Mouse (Mus musculus): ENCODE data around the gene E130311K13Rik. TPM values are rescaled to one million over a fixed set of nuclear protein-coding genes. Genes with fewer than 3 reads are reported as not detected.

E130311K13Rik gene
- 7.1 and 9.7 TPM in 2 replicates for polyA plus RNA-seq (2015; fragmentation: Nextera tagmentation; extraction: Ambion mirVana)

DNA sequence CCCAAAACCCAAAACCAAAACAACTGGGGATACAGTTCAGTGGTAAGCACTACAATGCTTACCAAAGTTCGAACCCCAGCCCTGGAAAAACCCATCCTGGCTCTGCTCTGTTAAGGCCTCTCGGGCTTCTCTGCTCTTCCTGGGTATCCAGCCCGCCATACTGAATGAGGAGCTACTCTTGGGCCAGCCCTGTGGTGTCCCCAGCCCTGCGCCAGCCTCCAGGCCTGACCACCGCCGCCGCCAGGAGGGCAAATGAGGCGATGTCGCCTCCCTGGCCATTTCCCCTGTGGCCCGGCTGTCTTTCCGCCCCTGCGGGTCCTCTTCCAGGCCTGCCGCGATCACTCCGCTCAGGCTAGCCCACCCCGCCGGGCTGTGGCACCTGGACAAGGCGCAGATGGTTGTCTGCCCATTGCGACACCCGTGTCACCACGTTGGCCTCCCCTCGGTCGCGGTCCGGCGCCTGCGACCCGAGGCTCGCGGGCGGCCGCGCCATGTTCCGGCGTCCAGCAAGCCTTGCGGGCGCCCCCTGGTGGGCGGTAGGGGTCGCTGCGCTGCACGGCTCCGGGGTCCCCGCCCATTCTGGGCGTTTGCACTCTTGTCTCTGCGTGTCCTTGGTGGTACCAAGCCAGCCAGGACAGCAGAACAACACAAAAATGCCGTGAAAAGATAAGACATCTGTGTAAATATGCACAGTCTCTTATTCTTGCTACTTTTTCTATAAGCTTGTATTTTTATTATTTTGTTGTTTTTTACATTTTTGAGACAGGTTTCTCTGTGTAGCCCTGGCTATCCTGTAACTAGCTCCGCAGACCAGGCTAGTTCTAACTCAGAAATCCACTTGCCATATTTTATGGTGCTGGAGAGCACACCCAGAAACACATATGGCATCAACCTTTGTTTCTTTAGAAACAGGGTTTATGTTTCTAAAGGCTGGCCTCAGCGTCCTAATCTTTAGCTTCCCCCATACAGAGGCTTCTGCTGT is at the start of gene E130311K13Rik:
E130311K13Rik (minus strand) TSS at position 595 of the 982 bp plus-strand sequence.
- Histone ChIP-seq H3K4me1 (ENCODE audit: control insufficient read depth, insufficient read depth, low read depth, low read length) (no peaks in the 10 kb centered on the region; the same call in 1 of the 2 replicates), H3K36me3 (ENCODE audit: control insufficient read depth, insufficient read depth, low read length) (no peaks in the 10 kb centered on the region; the same call in 1 of the 2 replicates), H3K27ac (ENCODE audit: low read depth, low read length) (peak within 1 kb of the TSS; percentile 77), H3K4me2 (ENCODE audit: low read length) (peak within 1 kb of the TSS; percentile 78), H3K9ac (ENCODE audit: low read depth, low read length) (peak within 1 kb of the TSS; percentile 86), H3K27me3 (replicated peaks; ENCODE audit: control insufficient read depth, insufficient read depth, low read length) (no peaks in the 10 kb centered on the region), H3K4me3 (ENCODE audit: low read length) (peak within 1 kb of the TSS; percentile 62), H3K9me3 (ENCODE audit: control insufficient read depth, low read length) (no peaks in the 10 kb centered on the region)
- ATAC-seq = peak; percentile 98
- WGBS = 4% methylated on average over 48 of the region's 48 CpGs

DNA sequence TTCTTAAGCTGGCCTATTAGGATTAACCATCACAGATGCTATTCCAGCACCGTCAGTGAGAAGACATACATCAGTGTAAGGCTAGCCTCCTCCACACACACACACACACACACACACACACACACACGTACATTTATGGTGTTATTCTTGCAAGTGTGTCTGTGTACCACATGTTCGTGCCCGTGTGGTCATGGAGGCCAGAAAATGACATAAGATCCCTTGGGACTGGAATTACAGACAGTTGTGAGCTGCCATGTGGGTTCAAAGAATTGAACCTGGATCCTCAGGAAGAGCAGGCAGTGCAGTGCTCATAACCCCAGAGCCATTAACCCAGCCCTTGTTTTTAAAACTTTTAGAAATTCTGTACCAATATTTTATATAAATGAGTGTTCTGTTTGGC is 48.6 kb upstream of the E130311K13Rik start:
- no peak for ATAC-seq

DNA sequence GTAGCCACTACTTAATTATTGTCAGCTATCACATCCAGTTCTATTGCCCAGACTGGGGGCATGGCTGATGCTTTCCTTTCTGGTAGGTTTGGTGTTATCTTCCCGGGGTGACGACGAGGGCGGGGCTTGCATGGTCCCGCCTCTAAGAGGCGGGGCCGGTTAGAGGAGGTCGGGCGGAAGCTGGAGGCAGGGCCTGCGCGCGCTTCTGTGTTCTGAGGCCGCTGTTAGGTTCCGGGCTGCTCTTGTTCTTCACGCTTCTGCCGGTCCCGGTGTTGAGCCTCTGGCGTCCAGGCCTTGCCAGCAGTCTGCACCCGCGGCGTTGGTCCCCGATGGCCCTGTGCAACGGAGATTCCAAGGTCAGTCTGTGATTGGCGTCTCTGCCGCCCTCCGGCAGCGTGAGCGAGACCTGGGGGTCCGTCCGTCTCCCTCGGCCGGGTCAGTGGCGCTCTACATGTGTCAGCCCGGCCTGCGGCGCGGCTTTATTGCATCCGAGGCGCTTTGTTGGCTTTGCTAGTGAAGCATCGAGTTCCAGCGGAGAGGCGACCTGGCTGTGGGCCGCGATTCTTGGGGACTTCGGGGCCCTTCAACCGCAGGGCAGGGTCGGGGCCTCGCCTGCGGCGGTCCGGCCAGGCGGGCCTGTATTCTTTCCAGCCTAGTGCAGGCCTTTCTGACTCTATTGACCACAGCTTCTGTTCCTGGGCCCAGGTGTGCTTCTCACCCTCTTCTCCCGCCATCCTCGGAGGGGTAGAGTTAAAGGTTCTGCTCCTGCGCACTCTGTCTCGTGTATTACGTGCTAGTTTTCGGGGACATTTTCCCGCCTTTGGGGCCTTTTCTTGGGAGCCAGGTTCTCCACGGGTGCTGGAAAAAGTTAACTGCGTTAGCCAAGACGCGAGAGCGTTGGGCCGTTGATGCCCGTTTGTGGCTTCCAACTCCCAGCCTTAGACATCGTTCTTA is 47.0 kb upstream of the E130311K13Rik start, which contains the start of gene Gmps:
Gmps (plus strand) TSS at position 152 of the 954 bp plus-strand sequence.
- peak within 1 kb of the TSS; percentile 95 for H3K9ac ChIP-seq (ENCODE audit: low read depth, low read length)
- peak; percentile 100 for ATAC-seq
- peak within 1 kb of the TSS; percentile 91 for H3K27ac ChIP-seq (ENCODE audit: low read depth, low read length)
- no peaks in the 10 kb centered on the region for H3K27me3 ChIP-seq (replicated peaks; ENCODE audit: control insufficient read depth, insufficient read depth, low read length)
- H3K4me1 ChIP-seq (ENCODE audit: control insufficient read depth, insufficient read depth, low read depth, low read length) = peaks cover 15% of the 10 kb centered on the region
- peak within 1 kb of the TSS; percentile 97 for H3K4me3 ChIP-seq (ENCODE audit: low read length)
- H3K4me2 ChIP-seq (ENCODE audit: low read length) = peak within 1 kb of the TSS; percentile 78
- WGBS = under 1% methylated on average over 67 of the region's 67 CpGs
- peaks cover 7% of the 10 kb centered on the region; the same call in 1 of the 2 replicates for H3K36me3 ChIP-seq (ENCODE audit: control insufficient read depth, insufficient read depth, low read length)
- no peaks in the 10 kb centered on the region for H3K9me3 ChIP-seq (ENCODE audit: control insufficient read depth, low read length)

More for the DNA sequence above, 48.6 kb upstream of the E130311K13Rik start:
- Histone ChIP-seq H3K9me3 (ENCODE audit: control insufficient read depth, low read length) (no peaks in the 10 kb centered on the region), H3K4me3 (ENCODE audit: low read length) (no peak overlapping the region), H3K4me1 (ENCODE audit: control insufficient read depth, insufficient read depth, low read depth, low read length) (peaks cover 15% of the 10 kb centered on the region), H3K4me2 (ENCODE audit: low read length) (no peak overlapping the region), H3K27me3 (replicated peaks; ENCODE audit: control insufficient read depth, insufficient read depth, low read length) (no peaks in the 10 kb centered on the region), H3K36me3 (ENCODE audit: control insufficient read depth, insufficient read depth, low read length) (peaks cover 12% of the 10 kb centered on the region; the same call in 1 of the 2 replicates), H3K9ac (ENCODE audit: low read depth, low read length) (no peak overlapping the region), H3K27ac (ENCODE audit: low read depth, low read length) (no peak overlapping the region)
- WGBS = 64% methylated on average over 4 of the region's 4 CpGs

DNA sequence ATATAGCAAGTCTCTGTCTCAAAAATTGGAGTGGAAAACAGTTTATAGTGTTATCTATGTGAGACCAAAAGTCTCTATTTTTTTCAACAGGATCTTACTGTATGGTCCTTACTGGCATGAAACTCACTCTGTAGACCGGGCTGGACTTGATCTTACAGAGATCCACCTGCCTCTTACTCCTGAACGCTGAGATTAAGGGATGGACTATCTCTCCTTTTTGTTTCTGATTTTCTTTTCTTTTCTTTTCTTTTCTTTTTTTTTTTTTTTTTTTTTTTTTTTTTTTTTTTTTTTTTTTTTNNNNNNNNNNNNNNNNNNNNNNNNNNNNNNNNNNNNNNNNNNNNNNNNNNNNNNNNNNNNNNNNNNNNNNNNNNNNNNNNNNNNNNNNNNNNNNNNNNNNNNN is 36.7 kb upstream of the E130311K13Rik start:
- WGBS = 74% methylated on average over 2 of the region's 2 CpGs
- ATAC-seq = no peak
- no peak overlapping the region for H3K27ac ChIP-seq (ENCODE audit: low read depth, low read length)
- no peaks in the 10 kb centered on the region; the same call in 1 of the 2 replicates for H3K27me3 ChIP-seq (replicated peaks; ENCODE audit: control insufficient read depth, insufficient read depth, low read length)
- H3K9me3 ChIP-seq (ENCODE audit: control insufficient read depth, low read length) = no peaks in the 10 kb centered on the region
- H3K9ac ChIP-seq (ENCODE audit: low read depth, low read length) = no peak overlapping the region
- no peaks in the 10 kb centered on the region for H3K36me3 ChIP-seq (ENCODE audit: control insufficient read depth, insufficient read depth, low read length)
- H3K4me3 ChIP-seq (ENCODE audit: low read length) = no peak overlapping the region
- no peak overlapping the region for H3K4me2 ChIP-seq (ENCODE audit: low read length)
- peaks cover 16% of the 10 kb centered on the region for H3K4me1 ChIP-seq (ENCODE audit: control insufficient read depth, insufficient read depth, low read depth, low read length)

DNA sequence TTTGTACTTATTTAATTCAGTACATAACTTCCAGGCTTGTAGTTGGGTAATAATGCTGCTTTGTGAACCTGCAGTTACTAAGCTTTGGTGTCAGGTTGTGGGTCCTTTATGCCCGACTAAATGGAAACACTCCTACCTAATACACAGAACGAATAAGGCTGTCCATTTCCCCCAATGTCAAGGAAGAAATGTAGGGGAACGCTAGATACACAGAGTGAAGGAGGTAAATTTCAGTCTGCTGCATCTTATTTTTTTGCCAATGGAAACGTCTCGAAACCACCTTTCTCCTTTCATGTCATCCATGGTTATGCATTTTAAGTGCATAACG is 35.6 kb upstream of the E130311K13Rik start:
- 79% methylated on average over 6 of the region's 6 CpGs for WGBS
- no peaks in the 10 kb centered on the region for H3K36me3 ChIP-seq (ENCODE audit: control insufficient read depth, insufficient read depth, low read length)
- H3K9ac ChIP-seq (ENCODE audit: low read depth, low read length) = no peak overlapping the region

DNA sequence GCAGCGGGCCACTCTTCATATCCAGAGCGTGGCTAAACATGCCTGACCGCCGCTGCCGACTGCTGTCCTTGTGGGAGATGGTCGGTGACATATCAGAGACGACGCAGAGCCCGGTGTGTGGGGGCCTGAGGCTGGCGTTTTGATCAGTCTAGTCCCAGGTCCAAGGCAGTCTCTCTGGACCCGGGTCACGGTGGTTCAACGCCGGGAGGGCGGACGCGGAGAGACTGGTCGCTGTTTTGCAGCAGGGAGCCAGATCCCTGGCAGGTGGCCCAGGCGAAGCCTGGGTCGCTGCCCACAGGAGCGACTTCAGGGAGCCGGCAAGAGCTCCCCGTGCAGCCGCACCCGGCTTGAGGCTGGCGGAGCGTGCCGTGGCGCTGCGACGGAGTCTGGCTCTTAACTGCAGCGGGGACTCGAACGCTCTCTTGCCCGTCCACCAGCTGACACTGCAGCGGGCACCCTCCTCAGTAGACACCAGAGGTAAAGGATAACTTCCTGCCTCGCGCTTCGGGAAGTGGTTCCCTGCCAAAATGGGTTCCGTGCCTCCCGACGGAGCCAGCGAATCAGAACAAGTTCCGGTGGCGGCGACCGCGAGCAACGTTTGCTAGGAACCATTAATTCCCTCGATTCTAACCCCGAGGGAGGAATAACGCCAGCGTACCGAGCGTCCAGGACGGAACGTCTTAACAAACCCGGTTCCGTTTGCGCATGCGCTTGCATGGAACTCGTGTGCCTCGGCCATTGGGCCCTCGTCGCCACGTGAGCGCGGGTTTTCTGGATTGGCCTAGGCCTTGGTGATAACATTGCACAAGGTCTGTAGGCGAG is 35.0 kb upstream of the E130311K13Rik start, which contains the start of gene Slc33a1:
Slc33a1 (minus strand) TSS at position 669 of the 822 bp plus-strand sequence.
- H3K4me3 ChIP-seq (ENCODE audit: low read length) = peak within 1 kb of the TSS; percentile 69
- under 1% methylated on average over 69 of the region's 69 CpGs for WGBS
- ATAC-seq = peak; percentile 99

More for the DNA sequence above, 35.6 kb upstream of the E130311K13Rik start:
- ATAC-seq = no peak; the same call in 1 of the 2 replicates
- Histone ChIP-seq H3K4me1 (ENCODE audit: control insufficient read depth, insufficient read depth, low read depth, low read length) (peaks cover 17% of the 10 kb centered on the region), H3K27me3 (replicated peaks; ENCODE audit: control insufficient read depth, insufficient read depth, low read length) (no peaks in the 10 kb centered on the region; the same call in 1 of the 2 replicates), H3K9me3 (ENCODE audit: control insufficient read depth, low read length) (no peaks in the 10 kb centered on the region), H3K4me2 (ENCODE audit: low read length) (peak overlapping the region; percentile 86), H3K4me3 (ENCODE audit: low read length) (peak overlapping the region; percentile 69), H3K27ac (ENCODE audit: low read depth, low read length) (peak overlapping the region; percentile 90)

DNA sequence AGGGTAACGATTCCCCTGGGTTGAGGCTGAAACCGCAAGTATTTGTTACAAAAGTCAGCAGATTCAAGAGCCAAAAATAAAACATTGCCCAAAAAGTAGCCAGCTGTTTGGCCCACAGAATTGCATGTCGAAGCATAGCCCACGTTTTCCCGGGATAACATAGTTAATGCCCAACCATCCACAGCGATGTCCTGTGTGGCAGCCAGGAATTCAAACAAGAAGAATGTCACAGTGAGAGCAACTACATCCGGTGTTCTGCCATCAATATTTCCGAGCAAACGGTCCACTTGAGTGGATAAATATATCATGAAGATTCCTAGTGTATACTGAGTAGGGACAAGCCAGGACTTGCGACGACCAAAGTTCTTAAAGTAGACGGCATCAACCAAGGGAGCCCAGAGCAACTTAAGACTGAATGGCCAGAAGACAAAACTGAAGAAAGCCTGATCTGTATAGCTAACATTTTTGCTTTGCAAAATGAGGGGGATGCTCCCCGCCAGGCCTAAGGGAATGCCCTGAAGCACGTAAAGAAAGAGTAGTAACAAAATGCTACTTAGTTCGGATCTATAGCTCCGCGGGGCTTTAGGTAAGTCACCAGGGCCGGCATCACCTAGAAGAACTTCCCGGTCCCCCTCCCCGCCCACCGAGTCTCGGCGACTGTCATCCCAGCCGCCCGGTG is 34.3 kb upstream of the E130311K13Rik start:
- Histone ChIP-seq H3K9me3 (ENCODE audit: control insufficient read depth, low read length) (no peaks in the 10 kb centered on the region), H3K4me1 (ENCODE audit: control insufficient read depth, insufficient read depth, low read depth, low read length) (peaks cover 17% of the 10 kb centered on the region), H3K36me3 (ENCODE audit: control insufficient read depth, insufficient read depth, low read length) (no peaks in the 10 kb centered on the region), H3K4me3 (ENCODE audit: low read length) (peak overlapping the region; percentile 69), H3K4me2 (ENCODE audit: low read length) (peak overlapping the region; percentile 86), H3K27me3 (replicated peaks; ENCODE audit: control insufficient read depth, insufficient read depth, low read length) (no peaks in the 10 kb centered on the region), H3K27ac (ENCODE audit: low read depth, low read length) (peak overlapping the region; percentile 90), H3K9ac (ENCODE audit: low read depth, low read length) (peak overlapping the region; percentile 86)
- no peak for ATAC-seq
- WGBS = 7% methylated on average over 25 of the region's 25 CpGs

More for the DNA sequence above, 35.0 kb upstream of the E130311K13Rik start, which contains the start of gene Slc33a1:
- Histone ChIP-seq H3K27ac (ENCODE audit: low read depth, low read length) (peak within 1 kb of the TSS; percentile 90), H3K27me3 (replicated peaks; ENCODE audit: control insufficient read depth, insufficient read depth, low read length) (no peaks in the 10 kb centered on the region; the same call in 1 of the 2 replicates), H3K36me3 (ENCODE audit: control insufficient read depth, insufficient read depth, low read length) (no peaks in the 10 kb centered on the region), H3K9ac (ENCODE audit: low read depth, low read length) (peak within 1 kb of the TSS; percentile 86), H3K9me3 (ENCODE audit: control insufficient read depth, low read length) (no peaks in the 10 kb centered on the region), H3K4me2 (ENCODE audit: low read length) (peak within 1 kb of the TSS; percentile 86), H3K4me1 (ENCODE audit: control insufficient read depth, insufficient read depth, low read depth, low read length) (peaks cover 17% of the 10 kb centered on the region)

Measured in hindbrain, embryonic 16.5 days (tissue).